17 mouse cellular contexts compared by ENCODE assay signal in genomic region chr5:33609226-33609625, GRCm38 (mm10).
"Had no signal": no experiment of that assay in that cellular context is flagged by ENCODE, and none has a peak within 500 bp of the region (broad histone marks: within the 10 kb centered on the region; RNA-seq: fewer than 3 reads in every experiment).

No protein-coding gene starts in this region.

- H3K4me3 ChIP-seq: lung, embryonic 15.5 days; megakaryocyte, embryonic 14.5 days; midbrain, embryonic 13.5 days; midbrain, embryonic 15.5 days; neural tube, embryonic 12.5 days; stomach, embryonic 15.5 days had no signal

- H3K9me3 ChIP-seq: lung, embryonic 15.5 days; megakaryocyte, embryonic 14.5 days; midbrain, embryonic 13.5 days; midbrain, embryonic 15.5 days; neural tube, embryonic 12.5 days; stomach, embryonic 15.5 days had no signal

- DNase-seq: lung, adult 2 months; lung, postnatal 14 days; lung, postnatal 36 days; right cerebral cortex, postnatal 14 days; thymus, adult 2 months; thymus, postnatal 25 days; thymus, postnatal 4 days had no signal

- H3K27me3 ChIP-seq: lung, embryonic 15.5 days; megakaryocyte, embryonic 14.5 days; midbrain, embryonic 13.5 days; midbrain, embryonic 15.5 days; neural tube, embryonic 12.5 days; stomach, embryonic 15.5 days had no signal

- H3K9ac ChIP-seq: lung, embryonic 15.5 days; midbrain, embryonic 13.5 days; midbrain, embryonic 15.5 days; neural tube, embryonic 12.5 days; stomach, embryonic 15.5 days had no signal

- H3K4me1 ChIP-seq: lung, embryonic 15.5 days; midbrain, embryonic 13.5 days; midbrain, embryonic 15.5 days; neural tube, embryonic 12.5 days; stomach, embryonic 15.5 days had no signal

- H3K4me2 ChIP-seq: lung, embryonic 15.5 days; midbrain, embryonic 11.5 days; midbrain, embryonic 13.5 days; midbrain, embryonic 15.5 days; neural tube, embryonic 12.5 days; stomach, embryonic 15.5 days had no signal

- H3K27ac ChIP-seq: lung, embryonic 15.5 days; macrophage; midbrain, embryonic 13.5 days; midbrain, embryonic 15.5 days; neural tube, embryonic 12.5 days; stomach, embryonic 15.5 days; stomach, postnatal 0 days had no signal

- ATAC-seq: lung, postnatal 0 days; midbrain, embryonic 13.5 days; midbrain, embryonic 15.5 days had no signal
